Mouse (Mus musculus) midbrain, postnatal 0 days (tissue): ENCODE data around the gene Cdh13. TPM values are rescaled to one million over a fixed set of nuclear protein-coding genes. Genes with fewer than 3 reads are reported as not detected.
A peak's percentile ranks its signal among the peaks of the same experiment; 100 is the strongest.

ENCODE experiments used
- ATAC-seq: fragments of 200-750 bp; cut with Nextera tagmentation; 2 replicates; pipeline ENCODE4 v1.8.0; 2017; ENCODE audit warnings: moderate number of reproducible peaks, mild to moderate bottlenecking, moderate TSS enrichment, moderate library complexity; ENCODE audit not compliant: low FRiP score
- DNase-seq: peaks from one replicate; pipeline ENCODE4 v3.0.0-alpha.2; 2015; ENCODE audit warnings: low spot score
- H3K27ac ChIP-seq: fragments of 300-500 bp; sonication (generic); 2 replicates; pipeline ENCODE4 v1.5.1; 2014; ENCODE audit warnings: low read depth, mild to moderate bottlenecking, low read length, mixed read lengths
- H3K27me3 ChIP-seq: fragments of 300-500 bp; sonication (generic); 2 replicates; pipeline ENCODE4 v1.6.1; 2014; ENCODE audit warnings: low read length, control low read depth, mixed read lengths; ENCODE audit not compliant: insufficient read depth
- H3K36me3 ChIP-seq: fragments of 300-500 bp; sonication (generic); 2 replicates; pipeline ENCODE4 v1.6.1; 2014; ENCODE audit warnings: low read length, control low read depth, mixed read lengths; ENCODE audit not compliant: insufficient read depth
- H3K4me1 ChIP-seq: fragments of 300-500 bp; sonication (generic); 2 replicates; pipeline ENCODE4 v1.6.1; 2014; ENCODE audit warnings: mild to moderate bottlenecking, control low read depth, antibody characterized with exemption, low read length, mixed read lengths; ENCODE audit not compliant: insufficient read depth
- H3K4me2 ChIP-seq: fragments of 300-500 bp; sonication (generic); 2 replicates; pipeline ENCODE4 v1.6.1; 2014; ENCODE audit warnings: low read depth, mild to moderate bottlenecking, low read length, mixed read lengths; ENCODE audit not compliant: poor library complexity, severe bottlenecking
- H3K4me3 ChIP-seq: fragments of 300-500 bp; sonication (generic); 2 replicates; pipeline ENCODE4 v1.5.1; 2014; ENCODE audit warnings: low read depth, mild to moderate bottlenecking, low read length, moderate library complexity
- H3K9ac ChIP-seq: fragments of 300-500 bp; sonication (generic); replicated peaks from 2 replicates; pipeline ENCODE4 v1.6.1; 2014; ENCODE audit warnings: mild to moderate bottlenecking, low read length, moderate library complexity, mixed read lengths; ENCODE audit not compliant: poor library complexity, severe bottlenecking
- H3K9me3 ChIP-seq: fragments of 300-500 bp; sonication (generic); 2 replicates; pipeline ENCODE4 v1.6.1; 2016; ENCODE audit warnings: low read length, control low read depth
- CTCF ChIP-seq: IDR thresholded peaks from 2 replicates; pipeline ENCODE4 v1.5.1; 2016; ENCODE audit warnings: antibody characterized with exemption, mild to moderate bottlenecking
- WGBS: fragments of 180-500 bp; shearing (Covaris S2); extraction: QIAGEN DNeasy Blood & Tissue Kit; methylation state at CpG from one replicate; pipeline ENCODE4 v1.1.7; 2014; 5-methylcytosine and 5-hydroxymethylcytosine counted together
- polyA plus RNA-seq: library from polyadenylated mRNA; unstranded; fragments of >200 nt; fragmentation: Nextera tagmentation; extraction: Ambion mirVana; gene quantifications from 2 replicates; pipeline ENCODE4 v1.2.1, GENCODE M21; 2015
- total RNA-seq: library from RNA; depleted of rRNA; stranded (reverse); fragments of >200 nt; gene quantifications from 2 replicates; pipeline ENCODE4 v1.2.3, GENCODE M21; 2014

Cdh13 gene
- total and polyA plus RNA-seq, 2 experiments from 2014 or later: 199 to 203 TPM

DNA sequence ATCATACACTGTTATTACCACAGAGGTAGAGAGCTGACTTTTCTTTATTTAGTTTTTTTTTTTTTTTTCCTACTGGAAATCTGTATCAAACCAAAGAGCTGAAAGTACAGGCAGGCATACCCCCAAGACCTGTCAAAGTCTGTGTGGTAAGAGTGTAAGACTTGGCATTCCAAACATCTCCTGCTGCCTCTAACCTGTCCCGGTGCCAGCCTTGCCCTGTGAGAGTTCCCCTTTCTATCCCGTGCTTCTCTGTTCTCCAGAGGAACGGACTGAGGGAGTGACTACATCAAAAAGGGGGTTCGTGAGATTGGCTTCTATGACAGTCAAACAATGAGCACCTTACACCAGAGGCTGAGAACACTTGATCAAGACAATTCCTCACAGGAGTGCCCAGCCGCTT, 458.2 kb downstream of the Cdh13 start:
- ATAC-seq (no peak), DNase-seq (no peak)
- Histone ChIP-seq H3K4me1 (no peaks in the 10 kb centered on the region), H3K27me3 (no peaks in the 10 kb centered on the region), H3K9me3 (no peaks in the 10 kb centered on the region), H3K4me3 (no peak overlapping the region), H3K36me3 (no peaks in the 10 kb centered on the region), H3K9ac (no peak overlapping the region), H3K4me2 (no peak overlapping the region), H3K27ac (no peak overlapping the region)
- WGBS: 76% methylated on average over 5 of the region's 5 CpGs
- TF ChIP-seq CTCF: no peak

DNA sequence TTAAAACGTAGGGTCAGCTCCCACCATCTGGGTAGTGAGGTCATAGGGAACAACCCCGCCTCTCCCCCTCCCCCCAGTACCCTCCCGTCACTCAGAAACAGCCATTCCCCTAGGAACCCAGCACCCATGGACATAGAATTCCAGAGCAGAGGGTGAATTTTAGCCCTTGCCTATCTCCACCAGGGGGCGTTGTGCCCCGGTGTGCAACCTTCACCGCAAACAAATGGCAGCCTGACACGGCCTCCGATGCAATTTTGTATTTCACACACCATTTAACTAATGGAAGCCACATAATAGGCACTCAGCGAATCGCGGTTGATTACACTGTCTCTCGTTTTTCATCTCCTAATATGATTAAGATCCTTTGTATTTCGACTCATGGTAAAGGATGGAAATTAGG, 461.5 kb downstream of the Cdh13 start:
- H3K36me3 ChIP-seq: no peaks in the 10 kb centered on the region
- WGBS: 80% methylated on average over 12 of the region's 13 CpGs
- no peak for ATAC-seq

DNA sequence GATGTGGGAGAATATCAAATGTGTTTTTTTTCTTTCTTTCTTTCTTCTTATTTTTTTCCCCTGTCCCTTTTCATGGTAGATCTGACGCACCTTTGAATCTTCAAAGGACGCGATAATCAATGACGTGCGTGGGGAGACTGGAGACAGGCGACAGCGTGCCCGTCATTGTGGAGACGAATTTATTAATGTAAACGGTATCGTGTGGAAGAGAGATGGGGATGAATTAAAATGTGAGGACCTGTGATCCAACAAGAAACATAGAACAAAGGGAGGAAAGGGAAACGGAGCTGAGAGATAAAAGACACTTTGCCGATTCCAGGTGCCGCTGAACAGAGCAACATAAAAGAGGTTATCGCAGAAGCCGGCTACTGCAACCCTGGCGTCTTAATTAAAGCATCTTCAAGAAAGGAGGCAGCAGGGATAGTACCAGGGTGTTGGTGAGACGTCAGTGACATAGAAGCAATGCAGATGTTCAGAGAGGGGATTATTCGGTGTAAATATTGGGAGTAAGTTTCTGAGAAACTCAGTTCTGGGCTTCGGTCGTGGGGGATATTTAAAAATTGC, 464.6 kb downstream of the Cdh13 start:
- no peaks in the 10 kb centered on the region for H3K27me3 ChIP-seq
- no peak overlapping the region for H3K27ac ChIP-seq
- DNase-seq: no peak
- WGBS: 44% methylated on average over 21 of the region's 21 CpGs
- H3K4me1 ChIP-seq: no peaks in the 10 kb centered on the region
- no peak for ATAC-seq
- no peak overlapping the region for H3K4me3 ChIP-seq
- no peaks in the 10 kb centered on the region for H3K36me3 ChIP-seq
- H3K9me3 ChIP-seq: no peaks in the 10 kb centered on the region
- no peak overlapping the region for H3K9ac ChIP-seq
- H3K4me2 ChIP-seq: no peak overlapping the region; the same call in 1 of the 2 replicates
- TF ChIP-seq CTCF: no peak

More for the DNA sequence above, 461.5 kb downstream of the Cdh13 start:
- no peak overlapping the region for H3K4me2 ChIP-seq
- TF ChIP-seq CTCF: peak; percentile 32; the same call in 1 of the 2 replicates
- no peak for DNase-seq
- H3K4me3 ChIP-seq: no peak overlapping the region
- no peak overlapping the region for H3K9ac ChIP-seq
- no peak overlapping the region for H3K27ac ChIP-seq
- H3K9me3 ChIP-seq: no peaks in the 10 kb centered on the region
- no peaks in the 10 kb centered on the region for H3K4me1 ChIP-seq
- H3K27me3 ChIP-seq: no peaks in the 10 kb centered on the region

DNA sequence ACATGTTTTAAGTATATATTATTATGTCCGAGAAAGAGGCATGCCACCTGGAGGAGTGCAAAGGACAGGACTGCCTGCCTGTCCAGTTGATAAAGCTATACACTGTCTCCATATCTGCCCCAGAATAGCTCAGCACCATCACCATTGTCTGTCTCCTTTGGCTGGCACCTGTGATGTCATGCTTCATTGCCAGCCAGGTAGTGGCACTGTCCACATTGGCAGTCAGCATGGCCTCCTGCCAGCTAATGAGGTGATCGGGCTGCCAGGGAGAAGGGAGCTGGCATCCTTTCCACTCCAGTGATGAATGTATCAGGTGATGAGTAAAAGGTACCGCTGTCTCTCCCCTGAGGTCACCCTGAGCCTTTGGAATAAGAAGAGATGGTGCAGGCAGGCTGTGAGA, 465.7 kb downstream of the Cdh13 start:
- Histone ChIP-seq H3K27me3 (no peaks in the 10 kb centered on the region), H3K4me3 (no peak overlapping the region), H3K9me3 (no peaks in the 10 kb centered on the region), H3K9ac (no peak overlapping the region), H3K4me2 (no peak overlapping the region), H3K36me3 (no peaks in the 10 kb centered on the region), H3K4me1 (no peaks in the 10 kb centered on the region), H3K27ac (no peak overlapping the region)
- DNase-seq (peak; percentile 35), ATAC-seq (no peak)
- TF ChIP-seq CTCF: no peak
- 84% methylated on average over 3 of the region's 3 CpGs for WGBS

DNA sequence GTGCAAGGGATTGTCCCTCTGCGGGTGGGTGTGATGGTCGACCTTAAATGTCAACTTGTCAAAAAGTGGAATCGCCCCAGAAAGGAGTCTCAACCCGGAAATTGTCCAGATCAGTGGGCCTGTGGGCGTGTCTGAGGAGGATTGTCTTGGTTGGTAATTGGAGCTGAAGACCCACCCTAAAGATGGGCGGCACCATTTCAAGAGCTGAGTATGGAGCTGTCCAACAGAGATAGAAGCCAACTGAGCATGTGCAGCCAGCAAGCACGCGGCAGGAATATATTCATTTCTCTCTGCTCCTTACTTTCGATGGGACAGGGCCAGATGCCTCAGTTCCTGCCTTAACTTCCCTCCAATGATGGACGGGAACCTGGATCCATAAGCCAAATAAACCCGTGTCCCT, 466.3 kb downstream of the Cdh13 start:
- DNase-seq (no peak), ATAC-seq (no peak)
- H3K4me1 ChIP-seq: no peaks in the 10 kb centered on the region
- TF ChIP-seq CTCF: no peak
- 90% methylated on average over 11 of the region's 11 CpGs for WGBS
- H3K9ac ChIP-seq: no peak overlapping the region
- no peaks in the 10 kb centered on the region for H3K36me3 ChIP-seq
- no peaks in the 10 kb centered on the region for H3K9me3 ChIP-seq
- H3K4me2 ChIP-seq: no peak overlapping the region
- no peaks in the 10 kb centered on the region for H3K27me3 ChIP-seq
- H3K27ac ChIP-seq: no peak overlapping the region
- H3K4me3 ChIP-seq: no peak overlapping the region

DNA sequence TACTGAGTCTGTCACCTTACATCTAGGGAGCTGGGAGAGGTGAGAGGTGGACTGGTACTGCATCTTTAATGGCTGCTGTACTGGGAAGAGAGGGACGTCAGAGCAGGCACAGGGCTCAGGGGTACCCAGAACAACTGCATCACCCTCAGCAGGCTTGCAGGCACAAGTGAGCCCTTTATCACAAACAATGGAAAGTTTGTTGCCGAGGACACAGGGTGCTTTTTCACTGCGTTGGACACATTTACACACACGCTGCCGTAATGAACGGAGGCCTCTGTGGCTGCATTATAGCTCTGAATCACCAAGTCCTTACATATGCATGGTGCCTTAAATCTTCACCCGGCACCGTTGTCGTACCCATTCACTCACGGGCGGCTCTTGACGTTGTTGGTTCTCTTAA, 470.2 kb downstream of the Cdh13 start:
- Histone ChIP-seq H3K27me3 (no peaks in the 10 kb centered on the region), H3K36me3 (no peaks in the 10 kb centered on the region), H3K27ac (no peak overlapping the region), H3K4me1 (no peaks in the 10 kb centered on the region), H3K4me2 (no peak overlapping the region), H3K4me3 (no peak overlapping the region), H3K9me3 (no peaks in the 10 kb centered on the region), H3K9ac (no peak overlapping the region)
- no peak for TF ChIP-seq CTCF
- WGBS: 76% methylated on average over 12 of the region's 12 CpGs
- ATAC-seq (no peak), DNase-seq (peak; percentile 30)
